Mouse (Mus musculus) lung, embryonic 14.5 days (tissue): Measurements from ENCODE around the gene Slc39a8. TPM values are rescaled to one million over a fixed set of nuclear protein-coding genes. Genes with fewer than 3 reads are reported as not detected.
A peak's percentile ranks its signal among the peaks of the same experiment; 100 is the strongest.

Experiments
- ATAC-seq: fragments of 200-750 bp; cut with Nextera tagmentation; 2 replicates; pipeline ENCODE4 v1.8.0; 2017; ENCODE audit warnings: mild to moderate bottlenecking, moderate TSS enrichment, moderate library complexity; ENCODE audit not compliant: insufficient read depth
- DNase-seq: peaks from one replicate; pipeline ENCODE4 v3.0.0-alpha.2; 2015
- H3K27ac ChIP-seq: fragments of 300-500 bp; sonication (generic); 2 replicates; pipeline ENCODE4 v1.5.1; 2014; ENCODE audit warnings: low read depth, mild to moderate bottlenecking, moderate library complexity
- H3K27me3 ChIP-seq: fragments of 300-500 bp; sonication (generic); 2 replicates; pipeline ENCODE4 v1.6.1; 2014; ENCODE audit warnings: low read length, control low read depth; ENCODE audit not compliant: insufficient read depth
- H3K36me3 ChIP-seq: fragments of 300-500 bp; sonication (generic); 2 replicates; pipeline ENCODE4 v1.6.1; 2014; ENCODE audit warnings: control low read depth; ENCODE audit not compliant: insufficient read depth
- H3K4me1 ChIP-seq: fragments of 300-500 bp; sonication (generic); 2 replicates; pipeline ENCODE4 v1.6.1; 2014; ENCODE audit warnings: antibody characterized with exemption, control low read depth; ENCODE audit not compliant: insufficient read depth
- H3K4me2 ChIP-seq: fragments of 300-500 bp; sonication (generic); 2 replicates; pipeline ENCODE4 v1.6.1; 2014; ENCODE audit warnings: mild to moderate bottlenecking
- H3K4me3 ChIP-seq: fragments of 300-500 bp; sonication (generic); 2 replicates; pipeline ENCODE4 v1.5.1; 2014; ENCODE audit warnings: low read depth, low read length
- H3K9ac ChIP-seq: fragments of 300-500 bp; sonication (generic); 2 replicates; pipeline ENCODE4 v1.6.1; 2014
- H3K9me3 ChIP-seq: fragments of 300-500 bp; sonication (generic); 2 replicates; pipeline ENCODE4 v1.6.1; 2016; ENCODE audit warnings: low read depth, low read length, control low read depth
- CTCF ChIP-seq: IDR thresholded peaks from 2 replicates; pipeline ENCODE4 v1.5.1; 2016; ENCODE audit warnings: antibody characterized with exemption, low read depth
- WGBS: fragments of 180-500 bp; shearing (Covaris S2); extraction: QIAGEN DNeasy Blood & Tissue Kit; methylation state at CpG from one replicate; pipeline ENCODE4 v1.1.7; 2014; 5-methylcytosine and 5-hydroxymethylcytosine counted together
- polyA plus RNA-seq: library from polyadenylated mRNA; unstranded; fragments of >200 nt; fragmentation: Nextera tagmentation; extraction: Ambion mirVana; gene quantifications from 2 replicates; pipeline ENCODE4 v1.2.1, GENCODE M21; 2014

Gene Slc39a8
- polyA plus RNA-seq, 1 experiment from 2014 or later: 22.6 TPM

- 86% methylated on average over 3 of the region's 3 CpGs for WGBS
- ATAC-seq: no peak
- no peaks in the 10 kb centered on the region for H3K27me3 ChIP-seq
These were observed 9.9 kb downstream of the Slc39a8 start for GRCm38 (mm10) chr3:135834988-135835387.

GRCm38 (mm10) chr3:135839535-135839934 lies 14.5 kb downstream of the Slc39a8 start:
- DNase-seq: no peak
- no peak overlapping the region for H3K4me2 ChIP-seq
- no peaks in the 10 kb centered on the region for H3K36me3 ChIP-seq
- WGBS: 86% methylated on average over 13 of the region's 13 CpGs
- TF ChIP-seq CTCF: no peak
- no peak overlapping the region for H3K4me3 ChIP-seq
- H3K9ac ChIP-seq: no peak overlapping the region
- no peak overlapping the region for H3K27ac ChIP-seq
- H3K4me1 ChIP-seq: no peaks in the 10 kb centered on the region
- H3K27me3 ChIP-seq: no peaks in the 10 kb centered on the region
- H3K9me3 ChIP-seq: no peaks in the 10 kb centered on the region
- no peak for ATAC-seq

More at GRCm38 (mm10) chr3:135834988-135835387, 9.9 kb downstream of the Slc39a8 start:
- Histone ChIP-seq H3K4me3 (no peak overlapping the region), H3K9me3 (no peaks in the 10 kb centered on the region), H3K4me2 (no peak overlapping the region), H3K36me3 (no peaks in the 10 kb centered on the region), H3K27ac (no peak overlapping the region), H3K9ac (no peak overlapping the region), H3K4me1 (no peaks in the 10 kb centered on the region)
- no peak for DNase-seq
- no peak for TF ChIP-seq CTCF

- 0 out of 2 replicates have a peak, but pooled peaks have one; percentile 58 for ATAC-seq
- H3K27me3 ChIP-seq: no peaks in the 10 kb centered on the region
These were observed 15.1 kb downstream of the Slc39a8 start for GRCm38 (mm10) chr3:135840185-135840584.

GRCm38 (mm10) chr3:135841716-135842511 lies 16.8 kb downstream of the Slc39a8 start:
- TF ChIP-seq CTCF: no peak
- DNase-seq (no peak), ATAC-seq (no peak)
- no peak overlapping the region for H3K27ac ChIP-seq
- H3K9me3 ChIP-seq: no peaks in the 10 kb centered on the region
- H3K4me1 ChIP-seq: no peaks in the 10 kb centered on the region
- no peak overlapping the region for H3K9ac ChIP-seq
- 55% methylated on average over 7 of the region's 7 CpGs for WGBS
- no peak overlapping the region for H3K4me2 ChIP-seq
- H3K27me3 ChIP-seq: no peaks in the 10 kb centered on the region
- no peak overlapping the region for H3K4me3 ChIP-seq
- no peaks in the 10 kb centered on the region for H3K36me3 ChIP-seq

More at GRCm38 (mm10) chr3:135840185-135840584, 15.1 kb downstream of the Slc39a8 start:
- Histone ChIP-seq H3K4me2 (no peak overlapping the region), H3K36me3 (no peaks in the 10 kb centered on the region), H3K4me3 (no peak overlapping the region), H3K9ac (no peak overlapping the region), H3K9me3 (no peaks in the 10 kb centered on the region), H3K27ac (no peak overlapping the region), H3K4me1 (no peaks in the 10 kb centered on the region)
- DNase-seq: no peak
- 79% methylated on average over 12 of the region's 12 CpGs for WGBS
- TF ChIP-seq CTCF: no peak

- Histone ChIP-seq H3K4me2 (no peak overlapping the region), H3K4me3 (no peak overlapping the region), H3K9ac (no peak overlapping the region), H3K9me3 (no peaks in the 10 kb centered on the region), H3K27me3 (no peaks in the 10 kb centered on the region), H3K27ac (no peak overlapping the region), H3K36me3 (no peaks in the 10 kb centered on the region), H3K4me1 (no peaks in the 10 kb centered on the region)
- TF ChIP-seq CTCF: no peak
- no peak for DNase-seq
- WGBS: 56% methylated on average over 5 of the region's 5 CpGs
- no peak for ATAC-seq
These were observed 18.1 kb downstream of the Slc39a8 start for GRCm38 (mm10) chr3:135843181-135843580.

- DNase-seq (no peak), ATAC-seq (peak; percentile 72)
- 68% methylated on average over 8 of the region's 8 CpGs for WGBS
- Histone ChIP-seq H3K9me3 (no peaks in the 10 kb centered on the region), H3K27ac (no peak overlapping the region), H3K9ac (no peak overlapping the region), H3K4me2 (no peak overlapping the region), H3K36me3 (no peaks in the 10 kb centered on the region), H3K27me3 (no peaks in the 10 kb centered on the region), H3K4me1 (no peaks in the 10 kb centered on the region), H3K4me3 (no peak overlapping the region)
- TF ChIP-seq CTCF: no peak
These were observed 18.6 kb downstream of the Slc39a8 start for GRCm38 (mm10) chr3:135843707-135844106.

- no peaks in the 10 kb centered on the region for H3K27me3 ChIP-seq
- H3K4me1 ChIP-seq: no peaks in the 10 kb centered on the region
- H3K9me3 ChIP-seq: no peaks in the 10 kb centered on the region
- H3K27ac ChIP-seq: no peak overlapping the region
- DNase-seq: no peak
- H3K36me3 ChIP-seq: no peaks in the 10 kb centered on the region
- 69% methylated on average over 1 of the region's 1 CpGs for WGBS
- ATAC-seq: no peak
- H3K4me3 ChIP-seq: no peak overlapping the region
- no peak for TF ChIP-seq CTCF
- no peak overlapping the region for H3K4me2 ChIP-seq
- H3K9ac ChIP-seq: no peak overlapping the region
These were observed 19.8 kb downstream of the Slc39a8 start for GRCm38 (mm10) chr3:135844835-135845234.
